Mouse (Mus musculus): ENCODE data around the gene Popdc2.

The Popdc2 gene

GRCm38 (mm10) chr16:38376163-38376840 is 14.3 kb downstream of the Popdc2 start:
- DNase-seq (ENCODE audit: low spot score), result no peak

DNA sequence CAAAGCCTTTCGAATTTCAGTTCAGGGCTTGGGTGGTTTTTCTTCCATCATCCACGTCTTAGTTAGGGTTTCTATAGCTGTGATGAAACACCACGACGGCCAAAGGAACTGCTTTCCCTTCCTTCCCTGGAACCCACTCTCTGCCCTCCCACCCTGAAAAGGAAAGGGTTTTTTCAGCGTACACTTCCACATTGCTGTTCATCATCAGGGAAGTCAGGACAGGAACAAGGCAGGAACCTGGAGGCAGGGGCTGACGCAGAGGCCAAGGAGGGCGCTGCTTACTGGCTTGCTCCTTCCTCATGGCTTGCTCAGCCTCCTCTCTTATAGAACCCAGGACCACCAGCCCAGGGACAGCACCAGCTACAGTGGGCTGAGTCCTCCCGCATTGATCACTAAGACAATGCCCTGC is 14.8 kb downstream of the Popdc2 start:
- DNase-seq (ENCODE audit: low spot score), result no peak

DNA sequence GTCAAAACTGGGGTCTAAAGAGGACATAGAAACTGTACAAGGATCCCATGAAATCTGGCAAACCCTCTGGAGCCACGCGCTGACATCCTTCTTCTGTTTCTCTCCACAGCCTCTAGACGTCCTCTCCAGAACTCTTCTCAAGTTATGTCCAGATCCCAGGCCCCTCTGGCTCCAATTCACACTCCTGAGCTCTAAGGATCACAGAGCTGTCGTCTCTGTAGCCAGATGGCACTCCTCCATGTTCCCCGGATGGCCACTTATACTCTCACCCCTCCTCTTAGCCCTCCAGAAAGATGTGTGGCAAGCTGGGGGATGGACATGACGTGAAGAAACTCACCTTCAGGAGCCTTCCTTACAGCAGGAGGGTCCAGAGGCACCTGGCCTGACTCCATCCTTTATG is 15.5 kb downstream of the Popdc2 start:
- DNase-seq (ENCODE audit: low spot score), result no peak

- DNase-seq (ENCODE audit: low spot score), result no peak
Measured at GRCm38 (mm10) chr16:38378591-38378990, 16.6 kb downstream of the Popdc2 start.

GRCm38 (mm10) chr16:38379088-38379487 is 17.1 kb downstream of the Popdc2 start:
- DNase-seq (ENCODE audit: low spot score), result no peak

GRCm38 (mm10) chr16:38379493-38379892 is 17.5 kb downstream of the Popdc2 start:
- no peak for DNase-seq (ENCODE audit: low spot score)

- no peak for DNase-seq (ENCODE audit: low spot score)
Measured at GRCm38 (mm10) chr16:38379926-38380325, 17.9 kb downstream of the Popdc2 start.

- DNase-seq (ENCODE audit: low spot score), result no peak
Measured at GRCm38 (mm10) chr16:38383683-38384082, 21.7 kb downstream of the Popdc2 start.

- no peak for DNase-seq (ENCODE audit: low spot score)
Measured at GRCm38 (mm10) chr16:38385184-38385634, 23.2 kb downstream of the Popdc2 start.

DNA sequence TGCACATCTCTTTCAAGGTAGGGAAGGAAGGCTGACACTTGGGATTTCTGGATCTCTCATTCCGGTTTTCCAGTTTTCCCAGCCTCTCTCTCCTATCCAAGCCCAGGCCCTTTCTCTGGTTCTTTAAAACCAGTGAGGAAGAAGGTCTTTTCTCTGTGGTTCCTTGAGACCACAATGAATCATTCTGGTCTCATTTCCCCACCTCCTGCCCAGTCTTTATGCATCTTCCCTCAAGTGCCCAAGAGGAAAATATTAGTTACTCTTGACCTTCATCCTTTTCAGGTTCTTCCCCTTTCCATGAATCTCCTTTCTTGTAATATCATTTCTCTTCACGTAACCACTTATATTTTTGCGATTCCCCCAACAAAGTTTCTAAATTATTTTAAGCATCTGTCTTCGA is 23.7 kb downstream of the Popdc2 start:
- DNase-seq (ENCODE audit: low spot score), result no peak

- DNase-seq (ENCODE audit: low spot score), result no peak
Measured at GRCm38 (mm10) chr16:38387389-38387788, 25.4 kb downstream of the Popdc2 start.

- DNase-seq (ENCODE audit: low spot score), result no peak
Measured at GRCm38 (mm10) chr16:38388757-38389156, 26.7 kb downstream of the Popdc2 start.

DNA sequence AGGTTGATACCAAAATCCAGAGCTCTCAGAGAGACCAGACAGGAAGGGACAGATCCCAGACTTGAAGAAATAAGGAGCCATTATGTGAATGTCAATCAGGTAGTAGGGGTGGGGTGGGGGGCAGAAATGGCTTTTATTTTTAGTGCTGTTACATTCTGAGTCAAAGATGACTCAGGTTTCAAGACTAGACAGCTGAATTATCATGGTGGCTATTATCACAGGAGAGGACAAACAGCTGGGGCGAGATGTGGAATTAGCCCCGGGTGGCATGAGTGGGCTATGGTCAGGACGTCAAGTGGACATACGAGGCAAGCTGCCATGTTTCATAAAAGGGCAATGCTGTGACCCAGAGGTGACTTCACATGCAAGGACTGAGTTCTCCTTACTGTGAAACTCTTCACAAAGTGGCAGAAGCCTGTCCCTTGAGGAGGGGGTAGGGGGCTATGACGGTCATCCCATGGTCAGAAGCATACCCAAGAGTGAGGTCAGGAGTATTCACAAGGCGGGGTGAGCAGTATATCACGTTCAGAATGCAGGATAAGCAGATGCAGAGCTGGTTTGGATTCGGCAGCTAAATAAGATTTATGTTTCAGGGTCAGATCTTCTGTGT is 27.4 kb downstream of the Popdc2 start:
- DNase-seq (ENCODE audit: low spot score), result no peak

GRCm38 (mm10) chr16:38390322-38390721 is 28.3 kb downstream of the Popdc2 start:
- no peak for DNase-seq (ENCODE audit: low spot score)

DNA sequence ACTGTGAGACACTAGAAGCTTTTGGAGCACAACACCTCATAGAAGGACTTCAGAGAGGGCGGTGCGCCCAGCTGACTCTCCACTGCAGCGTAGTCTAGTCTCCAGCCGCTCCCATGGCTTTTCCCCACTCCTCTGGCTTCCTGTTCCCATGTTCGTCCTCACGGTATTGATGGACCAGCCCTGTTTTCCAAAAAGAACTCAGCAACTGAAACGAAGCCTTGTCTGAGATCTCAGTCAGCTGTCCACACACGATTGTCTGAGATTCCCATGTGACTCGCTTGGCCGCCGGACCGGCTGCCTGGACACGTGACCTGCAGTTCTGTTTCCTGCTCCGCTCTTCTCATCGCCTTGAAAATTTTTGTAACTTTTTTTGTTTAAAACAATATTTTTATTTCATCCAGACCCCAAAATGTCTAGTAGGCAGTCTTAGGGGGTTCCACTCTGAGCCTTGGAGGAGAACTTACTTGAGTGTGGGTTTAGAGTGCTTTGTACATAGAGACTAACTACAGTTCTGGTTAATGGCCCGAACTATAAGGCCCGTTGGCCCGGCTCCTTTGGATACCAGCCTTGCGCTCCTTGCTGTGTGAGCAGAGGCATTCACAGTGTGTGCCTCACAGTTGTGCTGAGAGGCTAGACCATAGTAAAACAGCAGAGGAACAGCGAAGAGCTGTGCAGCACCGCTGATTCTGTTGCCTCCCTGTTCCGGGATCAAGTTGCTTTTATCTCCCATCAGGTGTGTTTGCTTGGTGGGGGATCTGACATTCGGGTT is 30.3 kb downstream of the Popdc2 start:
- DNase-seq (ENCODE audit: low spot score), result peak; percentile 42

DNA sequence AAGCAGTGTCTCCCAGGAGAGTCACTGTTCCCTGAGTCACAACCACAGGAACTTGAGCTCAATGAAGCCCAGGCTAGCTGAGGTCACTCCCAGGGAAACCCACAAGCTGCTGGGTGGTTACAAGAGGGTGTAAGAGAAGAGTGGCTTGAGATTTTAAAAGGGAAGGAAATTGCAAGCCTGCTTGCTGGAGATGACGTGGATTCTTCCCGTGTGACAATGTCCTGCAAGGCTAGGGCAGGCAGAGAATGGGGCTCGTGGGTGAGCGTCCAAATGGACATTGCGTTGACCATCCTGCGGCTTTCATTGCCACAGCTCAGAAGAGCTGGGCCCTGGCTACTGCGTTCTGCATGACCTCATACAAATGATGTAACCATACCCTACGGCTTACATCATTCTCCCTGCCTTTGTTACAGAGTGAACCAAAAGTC is 32.2 kb downstream of the Popdc2 start:
- no peak for DNase-seq (ENCODE audit: low spot score)

- DNase-seq (ENCODE audit: low spot score), result no peak
Measured at GRCm38 (mm10) chr16:38395060-38395730, 33.2 kb downstream of the Popdc2 start.

DNA sequence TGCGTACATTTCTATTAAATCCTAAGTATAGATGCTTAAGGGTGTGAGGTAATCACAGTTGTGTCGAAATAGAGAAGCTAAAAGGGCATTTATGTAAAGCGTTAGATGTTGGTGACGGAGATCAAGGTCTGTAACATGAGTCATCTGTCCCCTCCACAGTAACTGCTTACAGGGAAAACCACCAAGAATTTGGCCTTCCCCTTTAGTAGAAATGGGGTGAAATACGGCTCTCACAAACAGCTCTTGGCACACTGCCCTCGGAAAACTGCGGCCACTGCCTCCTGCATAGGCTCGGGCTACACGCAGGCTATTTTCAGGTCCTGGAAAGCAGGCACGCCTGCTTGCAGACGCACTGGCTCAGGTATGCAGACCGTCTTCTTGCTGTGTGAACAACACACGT is 34.1 kb downstream of the Popdc2 start:
- DNase-seq (ENCODE audit: low spot score), result peak; percentile 75

DNA sequence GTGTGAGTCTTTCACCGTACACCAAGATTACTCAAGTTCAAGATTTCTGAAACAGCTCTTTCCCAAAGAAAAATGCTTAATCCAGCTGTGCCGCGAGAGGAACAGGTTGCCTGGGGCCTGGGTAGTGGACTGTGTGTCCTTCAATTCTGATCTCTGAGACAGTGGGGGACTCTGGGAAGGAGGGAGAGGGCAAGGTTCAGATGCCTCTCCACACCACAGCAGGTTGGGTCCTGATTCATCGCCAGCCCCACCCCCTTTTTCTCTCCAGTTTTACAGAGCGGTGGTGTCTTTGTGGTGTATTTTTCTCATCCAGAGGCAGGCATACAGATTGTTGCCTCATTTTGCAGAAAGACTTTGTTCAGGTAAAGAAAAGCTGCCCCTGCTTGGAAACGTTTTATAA is 36.3 kb downstream of the Popdc2 start:
- DNase-seq (ENCODE audit: low spot score), result no peak

DNA sequence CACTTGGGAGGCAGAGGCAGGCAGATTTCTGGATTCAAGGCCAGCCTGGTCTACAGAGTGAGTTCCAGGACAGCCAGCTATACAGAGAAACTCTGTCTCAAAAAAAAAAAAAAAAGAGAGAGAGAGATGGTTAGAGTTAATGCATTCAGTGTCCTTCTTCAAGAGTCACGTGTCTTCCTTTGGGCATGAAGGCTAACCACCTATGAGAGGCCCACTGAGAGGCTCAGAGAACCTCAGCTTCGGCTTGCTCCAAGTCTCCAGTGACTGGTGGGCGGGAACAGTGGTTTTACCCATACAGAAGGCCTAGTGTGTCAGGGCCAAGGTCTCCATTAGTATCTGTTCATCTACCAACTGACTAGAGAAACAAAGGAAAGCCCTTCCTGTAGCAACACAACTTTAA is 37.1 kb downstream of the Popdc2 start:
- DNase-seq (ENCODE audit: low spot score), result no peak

DNA sequence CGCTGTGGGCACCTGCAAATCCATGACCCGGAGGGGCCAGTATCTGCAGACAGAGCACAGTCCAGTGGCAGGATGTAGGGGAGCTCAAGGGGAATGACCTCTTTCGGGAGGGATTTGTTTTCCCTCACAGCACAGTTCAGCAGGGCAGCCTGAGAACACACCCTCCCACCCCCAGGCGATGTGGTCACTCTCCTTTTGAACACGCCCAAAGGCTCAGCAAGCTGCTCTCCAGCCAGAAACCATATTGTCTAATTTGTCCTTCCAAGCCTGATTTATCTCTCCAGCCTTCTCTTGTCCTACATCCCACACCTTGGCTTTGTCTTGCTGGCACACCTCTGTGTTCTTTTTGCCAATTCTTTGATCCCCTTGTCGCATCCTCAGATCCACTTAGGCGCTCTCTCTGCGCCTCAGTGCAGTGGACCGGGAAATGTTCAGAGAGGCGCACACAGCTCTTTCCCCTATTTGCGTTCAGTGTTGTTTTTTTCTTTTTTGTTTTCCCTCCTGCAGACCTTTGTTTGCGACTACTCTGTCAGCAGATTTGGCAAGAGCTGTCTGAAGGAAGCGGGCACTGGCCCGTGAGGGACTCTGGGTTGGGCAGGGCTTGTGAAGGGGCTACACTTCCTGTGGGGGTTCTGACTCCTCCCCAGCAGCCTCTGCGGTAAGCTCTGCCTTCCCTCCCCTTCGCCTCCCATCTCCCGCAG is 37.7 kb downstream of the Popdc2 start:
- peak; percentile 60 for DNase-seq (ENCODE audit: low spot score)

All from urinary bladder, postnatal 14 days (tissue).